Mouse (Mus musculus) lung, postnatal 0 days (tissue): ENCODE measurements at regions not wholly inside any gene's neighbourhood (a gene's known extent, or its start where the extent isn't known, plus 50 kb on each side); places are given as distances from the start of the nearest gene placed in this dataset.

Experiments used
- ATAC-seq: fragments of 200-750 bp; cut with Nextera tagmentation; 2 replicates; pipeline ENCODE4 v1.8.0; 2017; ENCODE audit warnings: moderate library complexity
- DNase-seq: peaks from one replicate; pipeline ENCODE4 v3.0.0-alpha.2; 2016; ENCODE audit warnings: low spot score
- H3K27ac ChIP-seq: fragments of 300-500 bp; sonication (generic); 2 replicates; pipeline ENCODE4 v1.5.1; 2014; ENCODE audit warnings: antibody characterized with exemption, mild to moderate bottlenecking, low read length, mixed read lengths
- H3K27me3 ChIP-seq: fragments of 300-500 bp; sonication (generic); replicated peaks from 2 replicates; pipeline ENCODE4 v1.6.1; 2014; ENCODE audit warnings: low read length, mixed read lengths; ENCODE audit not compliant: insufficient read depth
- H3K36me3 ChIP-seq: fragments of 300-500 bp; sonication (generic); 2 replicates; pipeline ENCODE4 v1.6.1; 2014; ENCODE audit warnings: low read length, mixed read lengths; ENCODE audit not compliant: insufficient read depth
- H3K4me1 ChIP-seq: fragments of 300-500 bp; sonication (generic); 2 replicates; pipeline ENCODE4 v1.6.1; 2014; ENCODE audit warnings: antibody characterized with exemption, low read depth, low read length, mixed read lengths; ENCODE audit not compliant: insufficient read depth
- H3K4me2 ChIP-seq: fragments of 300-500 bp; sonication (generic); replicated peaks from 2 replicates; pipeline ENCODE4 v1.6.1; 2014; ENCODE audit warnings: low read depth, mild to moderate bottlenecking, low read length, moderate library complexity, mixed read lengths
- H3K4me3 ChIP-seq: fragments of 300-500 bp; sonication (generic); 2 replicates; pipeline ENCODE4 v1.5.1; 2014; ENCODE audit warnings: low read depth, low read length
- H3K9ac ChIP-seq: fragments of 300-500 bp; sonication (generic); replicated peaks from 2 replicates; pipeline ENCODE4 v1.6.1; 2014; ENCODE audit warnings: low read depth, mild to moderate bottlenecking
- H3K9me3 ChIP-seq: fragments of 300-500 bp; sonication (generic); 2 replicates; pipeline ENCODE4 v1.6.1; 2016; ENCODE audit warnings: low read length, mixed read lengths
- CTCF ChIP-seq: IDR thresholded peaks from 2 replicates; pipeline ENCODE4 v1.5.1; 2016; ENCODE audit warnings: antibody characterized with exemption, mild to moderate bottlenecking
- EP300 ChIP-seq: IDR thresholded peaks from 2 replicates; pipeline ENCODE4 v1.6.1; 2016; ENCODE audit warnings: antibody characterized with exemption, mild to moderate bottlenecking, control low read depth
- WGBS: fragments of 180-500 bp; shearing (Covaris S2); extraction: QIAGEN DNeasy Blood & Tissue Kit; methylation state at CpG from one replicate; pipeline ENCODE4 v1.1.7; 2014; 5-methylcytosine and 5-hydroxymethylcytosine counted together

GRCm38 (mm10) chr1:106483008-106483407, 231.1 kb downstream of the Bcl2 start:
- ATAC-seq (no peak), DNase-seq (peak; percentile 12)
- Histone ChIP-seq H3K27ac (no peak overlapping the region), H3K4me1 (no peaks in the 10 kb centered on the region), H3K9me3 (no peaks in the 10 kb centered on the region), H3K4me3 (no peak overlapping the region), H3K4me2 (no peak overlapping the region), H3K27me3 (no peaks in the 10 kb centered on the region), H3K9ac (no peak overlapping the region), H3K36me3 (no peaks in the 10 kb centered on the region)
- TF ChIP-seq EP300 = no peak
- no peak for TF ChIP-seq CTCF
- 37% methylated on average over 3 of the region's 3 CpGs for WGBS

GRCm38 (mm10) chr1:106477670-106478355, 236.3 kb downstream of the Bcl2 start:
- Histone ChIP-seq H3K4me1 (no peaks in the 10 kb centered on the region), H3K36me3 (no peaks in the 10 kb centered on the region), H3K4me3 (no peak overlapping the region), H3K27me3 (no peaks in the 10 kb centered on the region), H3K9ac (no peak overlapping the region), H3K4me2 (no peak overlapping the region), H3K9me3 (no peaks in the 10 kb centered on the region), H3K27ac (no peak overlapping the region)
- TF ChIP-seq EP300 (no peak), CTCF (no peak)
- ATAC-seq = no peak
- no peak for DNase-seq
- 69% methylated on average over 7 of the region's 7 CpGs for WGBS

- no peaks in the 10 kb centered on the region for H3K36me3 ChIP-seq
- H3K4me3 ChIP-seq = no peak overlapping the region
- no peak overlapping the region for H3K9ac ChIP-seq
- H3K27me3 ChIP-seq = no peaks in the 10 kb centered on the region
- TF ChIP-seq CTCF = no peak
- TF ChIP-seq EP300 = no peak
- no peaks in the 10 kb centered on the region for H3K9me3 ChIP-seq
- H3K27ac ChIP-seq = no peak overlapping the region
- H3K4me2 ChIP-seq = no peak overlapping the region
- ATAC-seq (no peak), DNase-seq (no peak)
- no peaks in the 10 kb centered on the region for H3K4me1 ChIP-seq
- 84% methylated on average over 9 of the region's 9 CpGs for WGBS
Observed at GRCm38 (mm10) chr1:106468021-106468420, 246.1 kb downstream of the Bcl2 start.

GRCm38 (mm10) chr1:106466644-106467043, 247.4 kb downstream of the Bcl2 start:
- Histone ChIP-seq H3K9ac (no peak overlapping the region), H3K9me3 (no peaks in the 10 kb centered on the region), H3K27ac (no peak overlapping the region), H3K27me3 (no peaks in the 10 kb centered on the region), H3K4me1 (no peaks in the 10 kb centered on the region), H3K4me2 (no peak overlapping the region), H3K36me3 (no peaks in the 10 kb centered on the region), H3K4me3 (no peak overlapping the region)
- WGBS = 56% methylated on average over 4 of the region's 4 CpGs
- DNase-seq (no peak), ATAC-seq (no peak)
- no peak for TF ChIP-seq CTCF
- no peak for TF ChIP-seq EP300

- H3K4me1 ChIP-seq = no peaks in the 10 kb centered on the region
- H3K36me3 ChIP-seq = no peaks in the 10 kb centered on the region
- TF ChIP-seq EP300 = no peak
- no peak for TF ChIP-seq CTCF
- no peaks in the 10 kb centered on the region for H3K27me3 ChIP-seq
- no peak overlapping the region for H3K27ac ChIP-seq
- H3K9me3 ChIP-seq = no peaks in the 10 kb centered on the region
- no peak overlapping the region for H3K4me3 ChIP-seq
- ATAC-seq (no peak), DNase-seq (no peak)
- H3K4me2 ChIP-seq = no peak overlapping the region
- no peak overlapping the region for H3K9ac ChIP-seq
- 61% methylated on average over 8 of the region's 8 CpGs for WGBS
Observed at GRCm38 (mm10) chr1:106465977-106466302, 248.1 kb downstream of the Bcl2 start.

- no peak overlapping the region for H3K9ac ChIP-seq
- ATAC-seq (no peak), DNase-seq (no peak)
- H3K9me3 ChIP-seq = no peaks in the 10 kb centered on the region
- H3K27ac ChIP-seq = no peak overlapping the region
- 44% methylated on average over 4 of the region's 4 CpGs for WGBS
- H3K27me3 ChIP-seq = no peaks in the 10 kb centered on the region
- no peak overlapping the region for H3K4me3 ChIP-seq
- no peaks in the 10 kb centered on the region for H3K36me3 ChIP-seq
- TF ChIP-seq EP300 (no peak), CTCF (no peak)
- no peak overlapping the region for H3K4me2 ChIP-seq
- H3K4me1 ChIP-seq = no peaks in the 10 kb centered on the region
Observed at GRCm38 (mm10) chr1:106465243-106465976, 248.7 kb downstream of the Bcl2 start.
